ENCODE assay signal across 14 mouse cellular contexts in genomic region chr9:37008090-37008489, GRCm38 (mm10).
DNase-seq lines count a peak whose midpoint lies in the region; ATAC-seq lines count a peak whose summit lies in the region.
"Had no signal": no experiment of that assay in that cellular context is flagged by ENCODE, and none has a peak within 500 bp of the region (broad histone marks: within the 10 kb centered on the region; RNA-seq: fewer than 3 reads in every experiment).

No protein-coding gene starts in this region.

- no peaks in the 10 kb centered on the region for H3K27me3 ChIP-seq in lung, embryonic 16.5 days (ENCODE audit: control insufficient read depth, insufficient read depth, low read depth, low read length)
- no peaks in the 10 kb centered on the region for H3K27me3 ChIP-seq in kidney, embryonic 14.5 days (ENCODE audit: control insufficient read depth, insufficient read depth, low read length)
- no peaks in the 10 kb centered on the region for H3K27me3 ChIP-seq in midbrain, embryonic 11.5 days (ENCODE audit: control insufficient read depth, insufficient read depth, low read length)
- H3K27me3 ChIP-seq: heart, embryonic 12.5 days; hindbrain, embryonic 13.5 days; liver, embryonic 12.5 days had no signal

- H3K4me1 ChIP-seq in lung, embryonic 16.5 days (replicated peaks; ENCODE audit: control insufficient read depth, insufficient read depth, low read length), result no peaks in the 10 kb centered on the region; the same call in 1 of the 2 replicates
- peaks cover 19% of the 10 kb centered on the region for H3K4me1 ChIP-seq in kidney, embryonic 14.5 days (ENCODE audit: control insufficient read depth, insufficient read depth, low read length)
- peaks cover 3% of the 10 kb centered on the region; the same call in 1 of the 2 replicates for H3K4me1 ChIP-seq in midbrain, embryonic 11.5 days (ENCODE audit: control insufficient read depth, insufficient read depth, low read length)
- H3K4me1 ChIP-seq: liver, embryonic 12.5 days; megakaryocyte, embryonic 14.5 days had no signal

- DNase-seq in adrenal gland, postnatal 10 days, result peak; percentile 15
- no peak for DNase-seq in adrenal gland, adult 8-10 months
- no peak for DNase-seq in lung, adult 18-20 months
- peak; percentile 18 to 35 for DNase-seq in lung, postnatal 4 days
- DNase-seq in thymus, postnatal 36 days, result no peak
- no peak for DNase-seq in midbrain, embryonic 11.5 days (ENCODE audit: low spot score, missing footprints)
- DNase-seq: spleen, adult 18-20 months had no signal

- H3K36me3 ChIP-seq in lung, embryonic 16.5 days (ENCODE audit: control insufficient read depth, insufficient read depth, low read length), result no peaks in the 10 kb centered on the region
- no peaks in the 10 kb centered on the region for H3K36me3 ChIP-seq in kidney, embryonic 14.5 days (ENCODE audit: control insufficient read depth, insufficient read depth, low read length)
- no peaks in the 10 kb centered on the region for H3K36me3 ChIP-seq in midbrain, embryonic 11.5 days (ENCODE audit: control insufficient read depth, insufficient read depth, low read length)
- H3K36me3 ChIP-seq: heart, embryonic 12.5 days; hindbrain, embryonic 13.5 days; liver, embryonic 12.5 days had no signal

- H3K4me2 ChIP-seq in lung, embryonic 16.5 days (ENCODE audit: low read depth, low read length), result no peak overlapping the region
- H3K4me2 ChIP-seq in kidney, embryonic 14.5 days (replicated peaks; ENCODE audit: low read depth, low read length), result no peak overlapping the region
- H3K4me2 ChIP-seq in midbrain, embryonic 11.5 days, result no peak overlapping the region
- H3K4me2 ChIP-seq: heart, embryonic 12.5 days; hindbrain, embryonic 13.5 days; liver, embryonic 12.5 days had no signal

- no peak overlapping the region for H3K9ac ChIP-seq in lung, embryonic 16.5 days (ENCODE audit: low read length)
- H3K9ac ChIP-seq in kidney, embryonic 14.5 days (ENCODE audit: low read depth, low read length), result no peak overlapping the region
- no peak overlapping the region for H3K9ac ChIP-seq in midbrain, embryonic 11.5 days (ENCODE audit: low read length)
- H3K9ac ChIP-seq: heart, embryonic 12.5 days; hindbrain, embryonic 13.5 days; liver, embryonic 12.5 days had no signal

- ATAC-seq in lung, embryonic 16.5 days (ENCODE audit: low read depth), result peak; percentile 76
- ATAC-seq in kidney, embryonic 14.5 days (ENCODE audit: low FRiP score, low TSS enrichment), result peak; percentile 68
- ATAC-seq in midbrain, embryonic 11.5 days (ENCODE audit: low FRiP score), result no peak
- ATAC-seq: liver, embryonic 12.5 days had no signal

- no peak overlapping the region for H3K27ac ChIP-seq in lung, embryonic 16.5 days (ENCODE audit: low read length)
- no peak overlapping the region; the same call in 1 of the 2 replicates for H3K27ac ChIP-seq in kidney, embryonic 14.5 days (ENCODE audit: low read depth, low read length)
- H3K27ac ChIP-seq in midbrain, embryonic 11.5 days (ENCODE audit: low read depth, low read length), result no peak overlapping the region
- H3K27ac ChIP-seq: hindbrain, embryonic 13.5 days; liver, embryonic 12.5 days had no signal

- H3K9me3 ChIP-seq in lung, embryonic 16.5 days (ENCODE audit: control insufficient read depth, low read length), result no peaks in the 10 kb centered on the region
- H3K9me3 ChIP-seq in kidney, embryonic 14.5 days (ENCODE audit: control insufficient read depth, low read length), result no peaks in the 10 kb centered on the region
- no peaks in the 10 kb centered on the region for H3K9me3 ChIP-seq in midbrain, embryonic 11.5 days (ENCODE audit: control insufficient read depth, low read length)
- H3K9me3 ChIP-seq: heart, embryonic 12.5 days; hindbrain, embryonic 13.5 days; liver, embryonic 12.5 days; megakaryocyte, embryonic 14.5 days had no signal

- no peak overlapping the region for H3K4me3 ChIP-seq in lung, embryonic 16.5 days (ENCODE audit: low read length)
- no peak overlapping the region for H3K4me3 ChIP-seq in kidney, embryonic 14.5 days (ENCODE audit: low read length)
- H3K4me3 ChIP-seq in midbrain, embryonic 11.5 days (ENCODE audit: low read depth, low read length), result no peak overlapping the region
- H3K4me3 ChIP-seq: heart, embryonic 12.5 days; hindbrain, embryonic 13.5 days; liver, embryonic 12.5 days; megakaryocyte, embryonic 14.5 days; myocyte had no signal

- WGBS in lung, embryonic 16.5 days, result 37% methylated on average over 5 of the region's 5 CpGs
- 18% methylated on average over 5 of the region's 5 CpGs for WGBS in kidney, embryonic 14.5 days
- WGBS in midbrain, embryonic 11.5 days, result 55% methylated on average over 5 of the region's 5 CpGs

Comparison
In these comparisons a context has a peak if more than half of its experiments do, and no peak if none do; other contexts are left out.
1. DNase-seq: peak in adrenal gland, postnatal 10 days (single experiment) and lung, postnatal 4 days (2 of 2); none in adrenal gland, adult 8-10 months (single experiment), lung, adult 18-20 months (0 of 2), thymus, postnatal 36 days (0 of 2) and midbrain, embryonic 11.5 days (single experiment).